Mouse (Mus musculus): ENCODE measurements at regions not wholly inside any gene's neighbourhood (a gene's known extent, or its start where the extent isn't known, plus 50 kb on each side); places are given as distances from the start of the nearest gene placed in this dataset.
A peak's percentile ranks its signal among the peaks of the same experiment; 100 is the strongest.

DNA sequence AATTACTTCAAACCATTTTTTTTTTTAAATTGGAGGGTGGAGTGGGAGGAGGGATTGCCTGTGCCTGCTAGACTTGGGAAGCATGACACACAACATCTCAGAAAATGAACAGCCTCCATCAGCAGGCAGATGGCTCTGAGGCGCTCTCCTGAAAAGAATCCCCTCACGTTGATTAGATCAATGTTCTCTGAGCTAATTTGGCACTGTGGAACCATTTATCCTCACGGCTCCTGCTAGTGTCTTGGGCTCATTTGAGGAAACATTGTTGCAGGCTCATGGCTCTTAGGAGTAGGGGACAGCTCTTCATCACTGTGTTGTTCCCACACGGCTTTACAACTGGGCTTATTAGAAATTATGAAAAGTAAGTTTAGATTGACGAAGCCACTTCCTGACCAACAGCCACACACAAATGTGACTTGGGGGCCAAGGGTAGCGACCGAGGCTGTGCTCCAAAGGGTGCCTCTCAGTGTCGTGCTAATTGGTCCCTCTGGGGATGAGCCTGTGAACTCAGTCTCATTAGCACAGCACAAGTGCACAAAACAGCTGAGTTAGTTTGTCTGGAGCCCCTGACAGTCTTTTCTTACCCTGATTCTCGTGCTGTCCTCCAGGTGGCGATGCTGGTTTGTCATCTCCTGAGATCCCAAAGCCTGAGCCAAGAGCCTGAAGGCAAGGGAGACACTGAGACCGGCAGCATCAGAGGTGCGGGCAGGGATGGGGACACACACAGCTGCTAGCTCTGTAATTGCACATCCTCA lies 74.2 kb upstream of the Caprin1 start:
- intact Hi-C loops (cut with DNase I), result loop anchor here (1.0 to 5.0 kb wide), 2 partner anchors 61 to 111 kb away; no protein-coding TSS in a partner anchor
- WGBS, result 28% methylated on average over 12 of the region's 12 CpGs
- DNase-seq, result peak; percentile 81 to 82
- Histone ChIP-seq H3K36me3 (ENCODE audit: control insufficient read depth, insufficient read depth, low read length) (no peaks in the 10 kb centered on the region), H3K27me3 (ENCODE audit: control insufficient read depth, insufficient read depth, low read length) (no peaks in the 10 kb centered on the region), H3K27ac (no peak overlapping the region), H3K79me2 (replicated peaks; ENCODE audit: control insufficient read depth, insufficient read depth, low read length) (no peaks in the 10 kb centered on the region), H3K4me1 (ENCODE audit: control insufficient read depth, insufficient read depth, low read length) (peaks cover 1% of the 10 kb centered on the region; the same call in 1 of the 2 replicates), H3K9ac (ENCODE audit: low read depth, low read length) (no peak overlapping the region), H3K4me3 (no peak overlapping the region)
- TF ChIP-seq POLR2A (IDR thresholded peaks at IDR 0.05; ENCODE audit: insufficient read depth, low read depth, low read length) (no peak), EP300 (IDR thresholded peaks at IDR 0.05; ENCODE audit: insufficient read depth, low read depth, low read length) (peak; percentile 92), CTCF (IDR thresholded peaks at IDR 0.05) (peak; percentile 88)

DNA sequence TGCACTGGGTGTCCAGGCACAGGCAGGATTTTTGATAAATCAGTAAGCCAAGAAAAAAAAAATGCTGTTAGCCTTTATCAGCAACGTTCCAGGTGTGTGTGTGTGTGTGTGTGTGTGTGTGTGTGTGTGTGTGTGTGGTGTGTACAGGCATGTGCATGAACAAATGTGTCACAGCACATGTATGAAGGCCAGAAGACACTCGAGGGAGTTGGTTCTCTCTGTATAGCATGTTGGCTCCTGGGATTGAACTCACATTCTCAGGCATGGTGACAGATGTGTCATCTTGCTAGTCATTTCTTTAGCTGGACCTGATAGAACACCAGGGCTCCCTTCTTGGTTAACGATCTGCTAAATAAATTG lies 74.8 kb upstream of the Caprin1 start:
- no peak overlapping the region for H3K4me3 ChIP-seq
- no peaks in the 10 kb centered on the region for H3K27me3 ChIP-seq (ENCODE audit: control insufficient read depth, insufficient read depth, low read length)
- no peak for TF ChIP-seq EP300 (IDR thresholded peaks at IDR 0.05; ENCODE audit: insufficient read depth, low read depth, low read length)
- no peak for TF ChIP-seq CTCF (IDR thresholded peaks at IDR 0.05)
- no peak for TF ChIP-seq POLR2A (IDR thresholded peaks at IDR 0.05; ENCODE audit: insufficient read depth, low read depth, low read length)
- peaks cover 1% of the 10 kb centered on the region; the same call in 1 of the 2 replicates for H3K4me1 ChIP-seq (ENCODE audit: control insufficient read depth, insufficient read depth, low read length)
- H3K9ac ChIP-seq (ENCODE audit: low read depth, low read length), result no peak overlapping the region
- H3K27ac ChIP-seq, result no peak overlapping the region
- no peaks in the 10 kb centered on the region for H3K79me2 ChIP-seq (replicated peaks; ENCODE audit: control insufficient read depth, insufficient read depth, low read length)
- WGBS, result 55% methylated on average over 3 of the region's 3 CpGs
- H3K36me3 ChIP-seq (ENCODE audit: control insufficient read depth, insufficient read depth, low read length), result no peaks in the 10 kb centered on the region
- intact Hi-C loops (cut with DNase I), result loop anchor here (1.0 to 5.0 kb wide), 2 partner anchors 60 to 110 kb away; no protein-coding TSS in a partner anchor
- DNase-seq, result no peak

DNA sequence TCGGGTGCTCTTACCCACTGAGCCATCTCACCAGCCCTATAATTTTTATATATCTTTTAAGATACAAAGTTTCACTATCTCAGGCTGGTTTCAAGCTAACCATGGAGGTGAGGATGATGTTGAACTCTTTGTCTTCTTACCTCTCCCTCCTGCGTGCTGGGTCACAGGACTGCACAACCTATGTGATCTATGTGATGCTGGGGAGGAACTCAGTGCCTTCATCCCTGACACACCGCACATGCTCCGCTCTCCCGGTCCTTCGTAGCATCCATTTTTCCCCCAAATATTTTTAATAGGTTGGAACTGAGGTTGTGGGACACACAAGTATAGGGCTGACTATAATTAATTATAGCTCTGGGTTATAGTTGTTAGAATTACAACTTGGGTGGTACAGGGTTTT lies 75.9 kb upstream of the Caprin1 start:
- no peak overlapping the region for H3K9ac ChIP-seq (ENCODE audit: low read depth, low read length)

DNA sequence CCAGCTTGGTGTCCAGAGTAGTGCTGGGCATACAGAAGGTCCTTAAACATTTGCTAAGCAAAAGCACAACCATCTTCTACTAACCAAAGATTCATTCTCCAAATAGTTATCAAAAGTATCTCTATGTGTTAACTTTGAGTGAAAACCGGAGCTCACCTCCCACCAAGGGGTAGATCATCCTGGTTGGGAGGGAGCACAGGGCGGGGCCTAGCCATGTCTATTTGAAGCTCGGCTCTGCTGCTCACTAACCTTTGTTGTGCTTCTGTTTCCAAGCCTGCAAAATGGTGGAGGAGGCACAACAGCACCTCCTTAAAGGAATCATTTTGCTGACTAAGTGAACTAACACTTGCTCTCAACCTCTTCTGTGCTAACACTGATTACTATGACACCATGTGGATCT lies 77.0 kb upstream of the Caprin1 start:
- WGBS, result 82% methylated on average over 3 of the region's 3 CpGs
- H3K79me2 ChIP-seq (replicated peaks; ENCODE audit: control insufficient read depth, insufficient read depth, low read length), result no peaks in the 10 kb centered on the region

More for the DNA sequence above, 75.9 kb upstream of the Caprin1 start:
- no peaks in the 10 kb centered on the region for H3K27me3 ChIP-seq (ENCODE audit: control insufficient read depth, insufficient read depth, low read length)
- no peak for DNase-seq
- no peaks in the 10 kb centered on the region for H3K36me3 ChIP-seq (ENCODE audit: control insufficient read depth, insufficient read depth, low read length)
- no peak overlapping the region for H3K27ac ChIP-seq
- TF ChIP-seq EP300 (IDR thresholded peaks at IDR 0.05; ENCODE audit: insufficient read depth, low read depth, low read length) (no peak), CTCF (IDR thresholded peaks at IDR 0.05) (no peak), POLR2A (IDR thresholded peaks at IDR 0.05; ENCODE audit: insufficient read depth, low read depth, low read length) (no peak)
- H3K4me1 ChIP-seq (ENCODE audit: control insufficient read depth, insufficient read depth, low read length), result peaks cover 1% of the 10 kb centered on the region; the same call in 1 of the 2 replicates
- no peaks in the 10 kb centered on the region for H3K79me2 ChIP-seq (replicated peaks; ENCODE audit: control insufficient read depth, insufficient read depth, low read length)
- WGBS, result 94% methylated on average over 6 of the region's 6 CpGs
- intact Hi-C loops (cut with DNase I), result loop anchor here (5.0 kb wide), 1 partner anchor 59 kb away; no protein-coding TSS in a partner anchor
- no peak overlapping the region for H3K4me3 ChIP-seq

DNA sequence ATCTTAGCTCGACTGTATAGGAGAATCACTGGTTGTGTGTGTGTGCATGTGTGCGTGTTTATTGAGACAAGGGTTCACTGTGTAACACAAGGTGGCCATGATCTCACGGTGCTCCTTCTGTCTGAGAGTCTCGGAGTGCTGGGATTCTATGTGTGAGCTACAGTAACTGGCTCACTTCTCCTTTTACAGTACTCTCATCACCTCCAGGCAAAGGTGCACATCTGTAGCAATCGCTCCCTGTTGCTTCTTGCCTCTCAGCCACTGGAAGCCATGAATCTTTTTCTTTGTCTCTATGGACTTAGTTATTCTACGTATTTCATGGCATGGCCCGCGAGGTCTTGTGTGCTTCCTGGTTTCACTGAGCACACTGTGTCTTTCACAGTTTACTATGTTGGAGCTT lies 78.3 kb upstream of the Caprin1 start:
- no peak overlapping the region for H3K27ac ChIP-seq
- 88% methylated on average over 8 of the region's 8 CpGs for WGBS
- intact Hi-C loops (cut with DNase I), result no loop called here

More for the DNA sequence above, 77.0 kb upstream of the Caprin1 start:
- no peak overlapping the region for H3K27ac ChIP-seq
- no peaks in the 10 kb centered on the region for H3K36me3 ChIP-seq (ENCODE audit: control insufficient read depth, insufficient read depth, low read length)
- peaks cover 1% of the 10 kb centered on the region; the same call in 1 of the 2 replicates for H3K4me1 ChIP-seq (ENCODE audit: control insufficient read depth, insufficient read depth, low read length)
- TF ChIP-seq EP300 (IDR thresholded peaks at IDR 0.05; ENCODE audit: insufficient read depth, low read depth, low read length), result no peak
- TF ChIP-seq POLR2A (IDR thresholded peaks at IDR 0.05; ENCODE audit: insufficient read depth, low read depth, low read length), result no peak
- TF ChIP-seq CTCF (IDR thresholded peaks at IDR 0.05), result no peak
- DNase-seq, result no peak
- H3K9ac ChIP-seq (ENCODE audit: low read depth, low read length), result no peak overlapping the region
- H3K4me3 ChIP-seq, result no peak overlapping the region
- intact Hi-C loops (cut with DNase I), result loop anchor here (5.0 kb wide), 1 partner anchor 58 kb away; no protein-coding TSS in a partner anchor
- no peaks in the 10 kb centered on the region for H3K27me3 ChIP-seq (ENCODE audit: control insufficient read depth, insufficient read depth, low read length)

DNA sequence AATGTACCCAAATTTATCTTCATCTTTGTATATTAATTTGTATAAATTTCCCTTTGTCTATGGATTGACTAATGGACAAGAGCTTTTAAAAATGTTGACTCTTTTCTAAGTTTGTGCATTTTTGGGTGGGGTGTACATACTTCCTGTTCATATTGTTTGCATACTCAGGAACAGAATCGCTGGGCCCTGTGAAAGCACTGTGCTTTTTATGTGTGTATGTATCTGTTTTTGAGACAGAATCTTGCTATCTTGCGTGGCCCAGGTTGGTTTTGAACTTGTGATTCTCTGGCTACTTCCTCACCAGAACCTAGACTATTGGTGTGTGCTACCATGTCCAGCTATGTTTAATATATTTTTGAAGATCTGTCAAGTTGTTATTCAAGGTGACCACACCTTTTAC lies 78.8 kb upstream of the Caprin1 start:
- WGBS, result 75% methylated on average over 2 of the region's 2 CpGs

More for the DNA sequence above, 78.3 kb upstream of the Caprin1 start:
- TF ChIP-seq EP300 (IDR thresholded peaks at IDR 0.05; ENCODE audit: insufficient read depth, low read depth, low read length) (no peak), CTCF (IDR thresholded peaks at IDR 0.05) (no peak), POLR2A (IDR thresholded peaks at IDR 0.05; ENCODE audit: insufficient read depth, low read depth, low read length) (no peak)
- Histone ChIP-seq H3K79me2 (replicated peaks; ENCODE audit: control insufficient read depth, insufficient read depth, low read length) (no peaks in the 10 kb centered on the region), H3K4me3 (no peak overlapping the region), H3K36me3 (ENCODE audit: control insufficient read depth, insufficient read depth, low read length) (no peaks in the 10 kb centered on the region), H3K9ac (ENCODE audit: low read depth, low read length) (no peak overlapping the region), H3K4me1 (ENCODE audit: control insufficient read depth, insufficient read depth, low read length) (peaks cover 1% of the 10 kb centered on the region; the same call in 1 of the 2 replicates), H3K27me3 (ENCODE audit: control insufficient read depth, insufficient read depth, low read length) (no peaks in the 10 kb centered on the region)
- no peak for DNase-seq

More for the DNA sequence above, 78.8 kb upstream of the Caprin1 start:
- Histone ChIP-seq H3K79me2 (replicated peaks; ENCODE audit: control insufficient read depth, insufficient read depth, low read length) (no peaks in the 10 kb centered on the region), H3K9ac (ENCODE audit: low read depth, low read length) (no peak overlapping the region), H3K36me3 (ENCODE audit: control insufficient read depth, insufficient read depth, low read length) (no peaks in the 10 kb centered on the region), H3K4me1 (ENCODE audit: control insufficient read depth, insufficient read depth, low read length) (peaks cover 1% of the 10 kb centered on the region; the same call in 1 of the 2 replicates), H3K27ac (no peak overlapping the region), H3K4me3 (no peak overlapping the region), H3K27me3 (ENCODE audit: control insufficient read depth, insufficient read depth, low read length) (no peaks in the 10 kb centered on the region)
- TF ChIP-seq EP300 (IDR thresholded peaks at IDR 0.05; ENCODE audit: insufficient read depth, low read depth, low read length) (no peak), CTCF (IDR thresholded peaks at IDR 0.05) (no peak), POLR2A (IDR thresholded peaks at IDR 0.05; ENCODE audit: insufficient read depth, low read depth, low read length) (no peak)
- intact Hi-C loops (cut with DNase I), result no loop called here
- DNase-seq, result no peak

Data from heart, adult 2 months (tissue).